Mouse (Mus musculus): ENCODE results near the gene Prkcz.

Prkcz gene

GRCm38 (mm10) chr4:155288586-155288985 is 72.6 kb downstream of the Prkcz start:
- H3K9me3 ChIP-seq (ENCODE audit: low read length) = no peaks in the 10 kb centered on the region
- TF ChIP-seq CTCF (conservative IDR thresholded peaks at IDR 0.05; ENCODE audit: low read length) = no peak
- no peak for TF ChIP-seq POU5F1 (IDR thresholded peaks at IDR 0.05; ENCODE audit: borderline replicate concordance, low read length)
- TF ChIP-seq NANOG (IDR thresholded peaks at IDR 0.05; ENCODE audit: borderline replicate concordance, low read length) = no peak
- H3K27me3 ChIP-seq (ENCODE audit: insufficient read depth, low read length) = no peaks in the 10 kb centered on the region
- H3K4me1 ChIP-seq (replicated peaks; ENCODE audit: low read depth, low read length) = peaks cover 55% of the 10 kb centered on the region
- H3K4me3 ChIP-seq (replicated peaks; ENCODE audit: low read length) = no peak overlapping the region
- peaks cover 53% of the 10 kb centered on the region for H3K36me3 ChIP-seq (ENCODE audit: insufficient read depth, low read length)

GRCm38 (mm10) chr4:155287713-155288112 is 73.4 kb downstream of the Prkcz start:
- Histone ChIP-seq H3K36me3 (ENCODE audit: insufficient read depth, low read length) (peaks cover 54% of the 10 kb centered on the region), H3K27me3 (ENCODE audit: insufficient read depth, low read length) (no peaks in the 10 kb centered on the region), H3K9me3 (ENCODE audit: low read length) (no peaks in the 10 kb centered on the region), H3K4me3 (replicated peaks; ENCODE audit: low read length) (no peak overlapping the region), H3K4me1 (replicated peaks; ENCODE audit: low read depth, low read length) (peaks cover 50% of the 10 kb centered on the region)
- TF ChIP-seq NANOG (IDR thresholded peaks at IDR 0.05; ENCODE audit: borderline replicate concordance, low read length) (no peak), POU5F1 (IDR thresholded peaks at IDR 0.05; ENCODE audit: borderline replicate concordance, low read length) (no peak)

GRCm38 (mm10) chr4:155286090-155286489 is 75.1 kb downstream of the Prkcz start:
- Histone ChIP-seq H3K27me3 (ENCODE audit: insufficient read depth, low read length) (no peaks in the 10 kb centered on the region), H3K4me3 (replicated peaks; ENCODE audit: low read length) (no peak overlapping the region), H3K9me3 (ENCODE audit: low read length) (no peaks in the 10 kb centered on the region), H3K4me1 (replicated peaks; ENCODE audit: low read depth, low read length) (peaks cover 42% of the 10 kb centered on the region), H3K36me3 (ENCODE audit: insufficient read depth, low read length) (peaks cover 54% of the 10 kb centered on the region)
- TF ChIP-seq POU5F1 (IDR thresholded peaks at IDR 0.05; ENCODE audit: borderline replicate concordance, low read length) (no peak), CTCF (conservative IDR thresholded peaks at IDR 0.05; ENCODE audit: low read length) (no peak), NANOG (IDR thresholded peaks at IDR 0.05; ENCODE audit: borderline replicate concordance, low read length) (no peak)

- peaks cover 42% of the 10 kb centered on the region for H3K4me1 ChIP-seq (replicated peaks; ENCODE audit: low read depth, low read length)
- no peak for TF ChIP-seq CTCF (conservative IDR thresholded peaks at IDR 0.05; ENCODE audit: low read length)
- TF ChIP-seq NANOG (IDR thresholded peaks at IDR 0.05; ENCODE audit: borderline replicate concordance, low read length) = no peak
- no peak for TF ChIP-seq POU5F1 (IDR thresholded peaks at IDR 0.05; ENCODE audit: borderline replicate concordance, low read length)
These were observed 76.4 kb downstream of the Prkcz start for GRCm38 (mm10) chr4:155284521-155285379.

DNA sequence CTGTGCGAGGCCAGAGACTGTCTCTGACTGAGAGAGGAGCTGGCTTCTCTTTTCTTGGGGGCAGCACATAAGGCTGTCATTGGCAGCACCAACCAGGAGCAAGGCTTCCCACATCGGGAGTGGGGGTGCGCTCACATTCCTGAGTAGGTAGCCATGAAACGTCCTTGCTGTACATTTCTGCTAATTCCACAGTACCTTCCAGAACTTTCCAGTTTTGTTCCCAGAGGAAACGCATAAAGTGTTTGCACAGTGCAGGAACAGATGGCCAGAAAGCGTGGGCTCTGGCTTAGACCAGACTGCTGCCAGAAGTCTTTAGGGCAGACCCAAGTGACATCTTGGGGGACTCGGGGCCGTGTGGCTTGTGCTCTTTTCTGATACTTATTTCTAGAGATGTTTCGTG is 77.6 kb downstream of the Prkcz start:
- H3K27me3 ChIP-seq (ENCODE audit: insufficient read depth, low read length) = no peaks in the 10 kb centered on the region
- no peak overlapping the region for H3K4me3 ChIP-seq (replicated peaks; ENCODE audit: low read length)
- H3K9me3 ChIP-seq (ENCODE audit: low read length) = no peaks in the 10 kb centered on the region
- TF ChIP-seq NANOG (IDR thresholded peaks at IDR 0.05; ENCODE audit: borderline replicate concordance, low read length) (no peak), POU5F1 (IDR thresholded peaks at IDR 0.05; ENCODE audit: borderline replicate concordance, low read length) (no peak), CTCF (conservative IDR thresholded peaks at IDR 0.05; ENCODE audit: low read length) (no peak)
- peaks cover 32% of the 10 kb centered on the region for H3K4me1 ChIP-seq (replicated peaks; ENCODE audit: low read depth, low read length)
- H3K36me3 ChIP-seq (ENCODE audit: insufficient read depth, low read length) = peaks cover 42% of the 10 kb centered on the region

More at GRCm38 (mm10) chr4:155284521-155285379, 76.4 kb downstream of the Prkcz start:
- peaks cover 52% of the 10 kb centered on the region for H3K36me3 ChIP-seq (ENCODE audit: insufficient read depth, low read length)
- H3K9me3 ChIP-seq (ENCODE audit: low read length) = no peaks in the 10 kb centered on the region
- H3K4me3 ChIP-seq (replicated peaks; ENCODE audit: low read length) = no peak overlapping the region
- H3K27me3 ChIP-seq (ENCODE audit: insufficient read depth, low read length) = no peaks in the 10 kb centered on the region

GRCm38 (mm10) chr4:155283001-155283503 is 78.1 kb downstream of the Prkcz start:
- Histone ChIP-seq H3K9me3 (ENCODE audit: low read length) (no peaks in the 10 kb centered on the region), H3K27me3 (ENCODE audit: insufficient read depth, low read length) (no peaks in the 10 kb centered on the region), H3K4me3 (replicated peaks; ENCODE audit: low read length) (no peak overlapping the region), H3K36me3 (ENCODE audit: insufficient read depth, low read length) (peaks cover 38% of the 10 kb centered on the region), H3K4me1 (replicated peaks; ENCODE audit: low read depth, low read length) (peaks cover 31% of the 10 kb centered on the region)
- TF ChIP-seq CTCF (conservative IDR thresholded peaks at IDR 0.05; ENCODE audit: low read length) (no peak), NANOG (IDR thresholded peaks at IDR 0.05; ENCODE audit: borderline replicate concordance, low read length) (no peak)

- Histone ChIP-seq H3K4me3 (replicated peaks; ENCODE audit: low read length) (no peak overlapping the region), H3K27me3 (ENCODE audit: insufficient read depth, low read length) (no peaks in the 10 kb centered on the region), H3K36me3 (ENCODE audit: insufficient read depth, low read length) (peaks cover 36% of the 10 kb centered on the region), H3K4me1 (replicated peaks; ENCODE audit: low read depth, low read length) (peaks cover 23% of the 10 kb centered on the region), H3K9me3 (ENCODE audit: low read length) (no peaks in the 10 kb centered on the region)
- TF ChIP-seq CTCF (conservative IDR thresholded peaks at IDR 0.05; ENCODE audit: low read length) (no peak), NANOG (IDR thresholded peaks at IDR 0.05; ENCODE audit: borderline replicate concordance, low read length) (no peak), POU5F1 (IDR thresholded peaks at IDR 0.05; ENCODE audit: borderline replicate concordance, low read length) (no peak)
These were observed 78.9 kb downstream of the Prkcz start for GRCm38 (mm10) chr4:155282231-155282630.

- Histone ChIP-seq H3K36me3 (ENCODE audit: insufficient read depth, low read length) (peaks cover 30% of the 10 kb centered on the region), H3K4me3 (replicated peaks; ENCODE audit: low read length) (no peak overlapping the region), H3K9me3 (ENCODE audit: low read length) (no peaks in the 10 kb centered on the region), H3K4me1 (replicated peaks; ENCODE audit: low read depth, low read length) (peaks cover 24% of the 10 kb centered on the region), H3K27me3 (ENCODE audit: insufficient read depth, low read length) (no peaks in the 10 kb centered on the region)
- TF ChIP-seq POU5F1 (IDR thresholded peaks at IDR 0.05; ENCODE audit: borderline replicate concordance, low read length) = no peak
- TF ChIP-seq NANOG (IDR thresholded peaks at IDR 0.05; ENCODE audit: borderline replicate concordance, low read length) = no peak
- no peak for TF ChIP-seq CTCF (conservative IDR thresholded peaks at IDR 0.05; ENCODE audit: low read length)
These were observed 79.5 kb downstream of the Prkcz start for GRCm38 (mm10) chr4:155281652-155282051.

All from E14TG2a.4 (cell line).